Mouse (Mus musculus) bone marrow macrophage, adult 2 months (primary cell): ENCODE measurements around the gene Ankrd33b.

Experiments used
- CTCF ChIP-seq: IDR thresholded peaks from 2 replicates; pipeline ENCODE4 v1.5.1; 2012; ENCODE audit warnings: low read depth, mild to moderate bottlenecking, low read length, moderate library complexity
- POLR2A ChIP-seq: IDR thresholded peaks from 2 replicates; pipeline ENCODE4 v1.6.1; 2012; ENCODE audit warnings: mild to moderate bottlenecking, low read depth, low read length, borderline replicate concordance

- TF ChIP-seq POLR2A (no peak), CTCF (no peak)
Observed at GRCm38 (mm10) chr15:31369125-31369612, 1.6 kb upstream of the Ankrd33b start.
